Mouse (Mus musculus) CH12.LX (cell line): ENCODE results near the gene Gsto1.

Experiments
- CTCF ChIP-seq, 2 experiments: IDR thresholded peaks in 1 of 2; conservative IDR thresholded peaks in 1 of 2; 2 replicates each; pipeline ENCODE4 v1.5.1; 2011 to 2012; ENCODE audit warnings: low read depth in 2 of 2, low read length in 2 of 2, improper control_type of control experiment in 1 of 2, inconsistent platforms in 1 of 2, mild to moderate bottlenecking in 1 of 2, moderate library complexity in 1 of 2
- PAX5 ChIP-seq: IDR thresholded peaks from 2 replicates; pipeline ENCODE4 v1.6.1; 2012; ENCODE audit warnings: low read length, inconsistent platforms, mixed read lengths
- USF1 ChIP-seq: IDR thresholded peaks from 2 replicates; pipeline ENCODE4 v1.6.1; 2014; ENCODE audit warnings: low read depth, mild to moderate bottlenecking, inconsistent platforms, low read length, improper control_type of control experiment
- ZC3H11A ChIP-seq: IDR thresholded peaks from 2 replicates; pipeline ENCODE4 v1.6.1; 2012; ENCODE audit warnings: low read depth, mild to moderate bottlenecking, inconsistent platforms, low read length, improper control_type of control experiment

DNA sequence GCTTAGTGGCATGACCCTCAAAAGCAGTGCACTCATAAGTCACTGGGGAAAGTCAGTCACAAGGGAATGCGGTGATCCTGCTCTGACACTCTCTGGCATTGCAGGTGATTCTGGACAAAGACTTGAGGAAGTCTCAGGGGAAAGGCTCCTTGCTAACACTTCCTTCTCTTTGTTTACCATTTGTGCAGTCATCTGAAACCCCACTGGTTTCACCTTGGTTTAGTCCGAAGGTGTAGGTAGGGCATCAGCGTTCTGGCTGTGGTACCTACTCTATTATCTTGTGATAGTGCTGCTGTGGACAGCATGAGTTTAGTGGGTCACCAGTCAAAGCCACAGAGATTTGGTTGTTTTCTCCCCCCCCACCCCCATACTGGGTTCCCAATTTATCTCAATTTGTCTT, 5.0 kb upstream of the Gsto1 start:
- TF ChIP-seq ZC3H11A (no peak), USF1 (no peak), CTCF (conservative IDR thresholded peaks at IDR 0.05 in 1 of 2, IDR thresholded peaks at IDR 0.05 in 1 of 2; ENCODE audit: low read depth in 2 of 2, low read length in 2 of 2) (no peak), PAX5 (no peak)
